Mouse (Mus musculus): ENCODE data around the gene Aplp1. TPM values are rescaled to one million over a fixed set of nuclear protein-coding genes. Genes with fewer than 3 reads are reported as not detected.

Gene Aplp1
- polyA plus RNA-seq, 1 experiment: 0.26 TPM

DNA sequence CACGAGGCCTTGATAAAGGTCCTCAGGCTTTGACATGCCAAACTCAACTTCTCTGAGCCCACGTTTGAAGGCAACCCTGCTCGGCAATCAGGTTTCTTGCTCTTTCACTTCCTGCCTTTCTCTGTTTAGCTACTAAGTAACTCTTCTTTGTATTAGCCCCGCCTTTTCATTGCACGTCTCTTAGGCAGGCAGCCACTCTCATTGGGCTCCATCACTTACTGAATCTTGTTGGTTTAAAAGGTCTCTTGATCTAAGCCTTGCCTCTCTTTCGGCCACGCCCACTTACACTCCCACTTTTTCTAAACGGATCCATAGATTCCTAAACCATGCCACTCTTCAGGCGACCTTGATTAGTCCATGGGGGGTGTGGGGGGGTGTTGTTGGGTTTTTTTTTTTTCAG, 1.6 kb downstream of the Aplp1 start:
- Histone ChIP-seq H3K4me2 (ENCODE audit: low read depth) (no peak overlapping the region), H3K79me2 (ENCODE audit: control insufficient read depth, insufficient read depth) (no peaks in the 10 kb centered on the region), H3ac (ENCODE audit: control insufficient read depth, insufficient read length) (no peak overlapping the region), H3K27me3 (ENCODE audit: control insufficient read depth, insufficient read depth, insufficient read length) (peaks cover 41% of the 10 kb centered on the region), H3K4me3 (no peak overlapping the region), H3K36me3 (ENCODE audit: control insufficient read depth, insufficient read depth) (no peaks in the 10 kb centered on the region)
- TF ChIP-seq MYOG (IDR thresholded peaks at IDR 0.05; ENCODE audit: control insufficient read depth in 1 of 3, insufficient read depth in 1 of 3, insufficient read length in 2 of 3, low read depth in 2 of 3) (no peak), TCF12 (IDR thresholded peaks at IDR 0.05; ENCODE audit: insufficient read depth, poor library complexity, severe bottlenecking) (no peak), POLR2A (IDR thresholded peaks at IDR 0.05; ENCODE audit: insufficient read length, low read depth) (no peak)

DNA sequence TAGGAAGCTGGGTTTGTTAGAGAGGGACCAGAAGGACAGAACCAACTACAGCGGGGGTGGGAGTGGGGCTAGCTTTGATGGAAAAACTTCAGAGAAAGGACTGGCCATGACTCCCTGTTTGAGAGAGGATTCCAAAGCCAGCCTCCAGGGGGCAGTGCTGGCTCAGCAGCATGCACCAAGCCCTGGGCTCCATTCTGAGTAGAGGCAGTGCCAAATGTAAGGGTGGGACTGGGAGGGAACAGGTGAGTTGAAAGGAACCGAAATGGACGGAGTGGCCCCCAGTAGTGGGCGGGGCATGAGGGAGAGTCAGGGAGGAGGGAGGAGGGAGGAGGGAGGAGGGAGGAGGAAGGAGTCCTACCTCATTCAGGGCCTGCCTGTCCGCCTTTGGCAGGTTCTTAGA, 4.6 kb downstream of the Aplp1 start:
- TF ChIP-seq USF1 (IDR thresholded peaks at IDR 0.05; ENCODE audit: low read depth): no peak
- no peak for TF ChIP-seq TCF12 (IDR thresholded peaks at IDR 0.05; ENCODE audit: insufficient read depth, poor library complexity, severe bottlenecking)
- no peak for TF ChIP-seq POLR2A (IDR thresholded peaks at IDR 0.05; ENCODE audit: insufficient read length, low read depth)
- TF ChIP-seq MYOD1 (IDR thresholded peaks at IDR 0.05; ENCODE audit: control insufficient read depth in 1 of 3, insufficient read length in 2 of 3, low read depth in 2 of 3): no peak
- TF ChIP-seq MAX (IDR thresholded peaks at IDR 0.05; ENCODE audit: low read depth): no peak
- TF ChIP-seq SRF (IDR thresholded peaks at IDR 0.05; ENCODE audit: control insufficient read depth, insufficient read length, low read depth): no peak
- no peak for TF ChIP-seq POLR2AphosphoS2 (IDR thresholded peaks at IDR 0.05; ENCODE audit: insufficient read length, low read depth)
- no peak for TF ChIP-seq MYOG (IDR thresholded peaks at IDR 0.05; ENCODE audit: control insufficient read depth in 1 of 3, insufficient read depth in 1 of 3, insufficient read length in 2 of 3, low read depth in 2 of 3)
- Histone ChIP-seq H3ac (ENCODE audit: control insufficient read depth, insufficient read length) (no peak overlapping the region), H3K36me3 (ENCODE audit: control insufficient read depth, insufficient read depth) (no peaks in the 10 kb centered on the region), H3K4me3 (no peak overlapping the region), H3K27me3 (ENCODE audit: control insufficient read depth, insufficient read depth, insufficient read length) (peaks cover 53% of the 10 kb centered on the region), H3K4me2 (ENCODE audit: low read depth) (no peak overlapping the region), H3K79me2 (ENCODE audit: control insufficient read depth, insufficient read depth) (no peaks in the 10 kb centered on the region)

DNA sequence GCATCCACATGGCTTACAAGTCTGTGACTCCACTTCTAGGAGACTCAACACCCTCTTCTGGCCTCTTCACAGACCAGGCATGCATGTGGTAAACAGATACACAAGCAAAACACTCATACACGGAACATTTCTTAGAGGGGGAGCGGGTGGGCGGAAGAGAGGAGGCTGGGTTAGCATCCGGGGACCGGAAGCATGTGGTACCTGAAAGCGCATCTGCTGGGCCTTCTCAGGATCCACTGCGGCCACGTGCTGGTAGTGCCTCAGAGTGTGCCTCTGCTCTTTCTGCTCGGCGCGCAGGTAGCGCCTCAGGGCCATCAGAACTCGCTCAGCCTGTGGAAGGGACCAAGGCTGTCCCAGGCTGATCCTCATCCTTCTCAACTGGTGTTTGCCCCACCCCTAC, 5.6 kb downstream of the Aplp1 start:
- Histone ChIP-seq H3K4me2 (ENCODE audit: low read depth) (no peak overlapping the region), H3K27me3 (ENCODE audit: control insufficient read depth, insufficient read depth, insufficient read length) (peaks cover 51% of the 10 kb centered on the region), H3ac (ENCODE audit: control insufficient read depth, insufficient read length) (no peak overlapping the region), H3K36me3 (ENCODE audit: control insufficient read depth, insufficient read depth) (no peaks in the 10 kb centered on the region), H3K79me2 (ENCODE audit: control insufficient read depth, insufficient read depth) (no peaks in the 10 kb centered on the region), H3K4me3 (no peak overlapping the region)
- TF ChIP-seq MYOD1 (IDR thresholded peaks at IDR 0.05; ENCODE audit: control insufficient read depth in 1 of 3, insufficient read length in 2 of 3, low read depth in 2 of 3) (no peak), REST (IDR thresholded peaks at IDR 0.05; ENCODE audit: insufficient read depth, insufficient read length) (no peak), MAX (IDR thresholded peaks at IDR 0.05; ENCODE audit: low read depth) (no peak), CEBPB (IDR thresholded peaks at IDR 0.05; ENCODE audit: insufficient read depth, poor library complexity, severe bottlenecking) (no peak), SRF (IDR thresholded peaks at IDR 0.05; ENCODE audit: control insufficient read depth, insufficient read length, low read depth) (no peak)

- Histone ChIP-seq H3ac (ENCODE audit: control insufficient read depth, insufficient read length) (no peak overlapping the region), H3K36me3 (ENCODE audit: control insufficient read depth, insufficient read depth) (no peaks in the 10 kb centered on the region), H3K4me2 (ENCODE audit: low read depth) (no peak overlapping the region), H3K4me3 (no peak overlapping the region), H3K27me3 (ENCODE audit: control insufficient read depth, insufficient read depth, insufficient read length) (peaks cover 30% of the 10 kb centered on the region), H3K79me2 (ENCODE audit: control insufficient read depth, insufficient read depth) (no peaks in the 10 kb centered on the region)
- TF ChIP-seq POLR2A (IDR thresholded peaks at IDR 0.05; ENCODE audit: insufficient read length, low read depth): no peak
- TF ChIP-seq USF1 (IDR thresholded peaks at IDR 0.05; ENCODE audit: low read depth): no peak
- no peak for TF ChIP-seq REST (IDR thresholded peaks at IDR 0.05; ENCODE audit: insufficient read depth, insufficient read length)
- no peak for TF ChIP-seq E2F4 (IDR thresholded peaks at IDR 0.05; ENCODE audit: insufficient read depth)
- TF ChIP-seq SRF (IDR thresholded peaks at IDR 0.05; ENCODE audit: control insufficient read depth, insufficient read length, low read depth): no peak
- no peak for TF ChIP-seq MYOG (IDR thresholded peaks at IDR 0.05; ENCODE audit: control insufficient read depth in 1 of 3, insufficient read depth in 1 of 3, insufficient read length in 2 of 3, low read depth in 2 of 3)
- TF ChIP-seq TCF12 (IDR thresholded peaks at IDR 0.05; ENCODE audit: insufficient read depth, poor library complexity, severe bottlenecking): no peak
These were observed 8.5 kb downstream of the Aplp1 start for GRCm38 (mm10) chr7:30436879-30437278.

DNA sequence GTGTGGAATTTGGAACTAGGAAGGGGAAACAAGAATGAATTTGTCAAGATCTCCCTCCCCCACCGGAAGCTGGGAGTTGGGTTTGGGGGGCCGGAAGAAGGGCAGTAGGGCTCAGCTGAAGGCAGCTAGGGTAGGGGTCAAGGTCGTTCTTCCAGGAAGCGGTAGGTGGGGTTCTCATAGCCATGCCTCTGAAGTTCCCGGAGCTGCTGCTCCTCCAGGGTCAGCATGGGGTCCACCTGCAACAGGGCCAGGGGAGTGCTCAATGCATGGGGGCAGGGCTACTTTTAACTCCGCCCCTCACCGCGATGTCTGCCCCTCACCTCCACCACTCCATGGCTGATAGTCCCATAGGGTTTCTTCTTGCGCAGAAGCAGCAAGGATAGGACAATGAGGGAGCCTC, 10.2 kb downstream of the Aplp1 start:
- TF ChIP-seq POLR2AphosphoS2 (IDR thresholded peaks at IDR 0.05; ENCODE audit: insufficient read length, low read depth) (no peak), MYOG (IDR thresholded peaks at IDR 0.05; ENCODE audit: control insufficient read depth in 1 of 3, insufficient read depth in 1 of 3, insufficient read length in 2 of 3, low read depth in 2 of 3) (no peak), CEBPB (IDR thresholded peaks at IDR 0.05; ENCODE audit: insufficient read depth, poor library complexity, severe bottlenecking) (no peak), E2F4 (IDR thresholded peaks at IDR 0.05; ENCODE audit: insufficient read depth) (no peak), TCF3 (IDR thresholded peaks at IDR 0.05; ENCODE audit: insufficient read length, low read depth) (no peak), POLR2A (IDR thresholded peaks at IDR 0.05; ENCODE audit: insufficient read length, low read depth) (no peak), TCF12 (IDR thresholded peaks at IDR 0.05; ENCODE audit: insufficient read depth, poor library complexity, severe bottlenecking) (no peak), USF1 (IDR thresholded peaks at IDR 0.05; ENCODE audit: low read depth) (no peak), MYOD1 (IDR thresholded peaks at IDR 0.05; ENCODE audit: control insufficient read depth in 1 of 3, insufficient read length in 2 of 3, low read depth in 2 of 3) (no peak), REST (IDR thresholded peaks at IDR 0.05; ENCODE audit: insufficient read depth, insufficient read length) (no peak), MAX (IDR thresholded peaks at IDR 0.05; ENCODE audit: low read depth) (no peak), SRF (IDR thresholded peaks at IDR 0.05; ENCODE audit: control insufficient read depth, insufficient read length, low read depth) (no peak)

More for the DNA sequence above, 10.2 kb downstream of the Aplp1 start:
- Histone ChIP-seq H3K4me3 (no peak overlapping the region), H3K79me2 (ENCODE audit: control insufficient read depth, insufficient read depth) (no peaks in the 10 kb centered on the region), H3K4me2 (ENCODE audit: low read depth) (no peak overlapping the region), H3ac (ENCODE audit: control insufficient read depth, insufficient read length) (no peak overlapping the region), H3K27me3 (ENCODE audit: control insufficient read depth, insufficient read depth, insufficient read length) (peaks cover 30% of the 10 kb centered on the region), H3K36me3 (ENCODE audit: control insufficient read depth, insufficient read depth) (no peaks in the 10 kb centered on the region)

Measured in myocyte (in vitro differentiated cells).